Mouse (Mus musculus): Measurements from ENCODE around the gene Gm12886. TPM values are rescaled to one million over a fixed set of nuclear protein-coding genes. Genes with fewer than 3 reads are reported as not detected.

Gm12886 gene
- not detected in 2 replicates for polyA plus RNA-seq (2015; fragmentation: Nextera tagmentation; extraction: Ambion mirVana)

GRCm38 (mm10) chr4:121422999-121423398 lies at the start of gene Gm12886:
Gene Gm12886, minus strand, starts transcription at chr4:121423099.
- no peak for ATAC-seq
- no peak within 1 kb of the TSS for H3K4me3 ChIP-seq (replicated peaks)
- WGBS: 57% methylated on average over 3 of the region's 3 CpGs
- H3K27ac ChIP-seq: no peak within 1 kb of the TSS
- peaks cover 62% of the 10 kb centered on the region for H3K9me3 ChIP-seq
- H3K4me2 ChIP-seq (replicated peaks): no peak within 1 kb of the TSS
- H3K36me3 ChIP-seq: no peaks in the 10 kb centered on the region
- no peak within 1 kb of the TSS for H3K9ac ChIP-seq (replicated peaks)
- H3K4me1 ChIP-seq (replicated peaks): no peaks in the 10 kb centered on the region
- H3K27me3 ChIP-seq: no peaks in the 10 kb centered on the region

Other genes starting within 250 kb of the Gm12886 start
- 33.4 and 35.6 TPM in 2 replicates for gene Rlf, start 208.0 kb downstream of the Gm12886 start, polyA plus RNA-seq (2015; fragmentation: Nextera tagmentation; extraction: Ambion mirVana)
- gene Gm12888, start 98.2 kb downstream of the Gm12886 start, polyA plus RNA-seq (2015; fragmentation: Nextera tagmentation; extraction: Ambion mirVana): not detected in 2 replicates
- not detected in 2 replicates for gene Gm12887, start 199.0 kb upstream of the Gm12886 start, polyA plus RNA-seq (2015; fragmentation: Nextera tagmentation; extraction: Ambion mirVana)

All from midbrain, embryonic 13.5 days (tissue).